Mouse (Mus musculus): Measurements from ENCODE around the gene Sema3b.

Gene Sema3b

DNA sequence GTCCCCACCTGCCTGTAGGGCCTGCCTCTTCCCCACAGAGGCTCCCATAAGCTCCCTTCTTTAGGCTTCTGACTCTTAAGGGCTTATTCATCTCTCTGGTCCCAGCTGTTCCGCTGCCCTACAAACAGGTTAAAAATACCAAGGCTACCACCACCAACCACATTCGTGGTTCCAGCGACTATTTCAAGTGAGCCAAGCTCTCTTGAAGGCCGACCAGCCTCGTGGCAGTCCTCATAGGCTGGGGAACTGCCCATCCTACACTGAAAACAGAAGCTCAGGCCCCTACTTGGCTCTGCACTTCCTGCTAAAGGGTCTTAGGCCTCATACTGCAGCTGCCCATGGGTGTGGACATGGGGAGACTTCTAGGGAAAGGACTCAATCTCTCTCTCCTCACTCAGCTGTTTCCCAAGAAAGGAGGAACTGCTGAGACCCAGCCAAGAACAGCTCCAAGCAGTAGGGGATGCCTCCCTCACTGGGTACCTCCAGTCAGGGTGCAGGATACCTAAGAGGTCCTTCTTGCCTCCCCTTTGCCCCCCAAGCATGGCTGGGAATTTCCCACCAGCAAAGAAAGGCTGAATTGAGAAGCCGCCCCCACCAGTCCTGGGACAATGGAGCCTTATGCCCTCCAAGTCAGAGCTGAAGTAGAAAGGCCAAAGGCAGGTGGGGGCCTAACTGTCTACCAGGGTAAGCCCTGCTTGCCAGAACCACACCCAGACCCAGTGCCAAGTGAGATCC lies 2.6 kb upstream of the Sema3b start:
- DNase-seq, result no peak

DNA sequence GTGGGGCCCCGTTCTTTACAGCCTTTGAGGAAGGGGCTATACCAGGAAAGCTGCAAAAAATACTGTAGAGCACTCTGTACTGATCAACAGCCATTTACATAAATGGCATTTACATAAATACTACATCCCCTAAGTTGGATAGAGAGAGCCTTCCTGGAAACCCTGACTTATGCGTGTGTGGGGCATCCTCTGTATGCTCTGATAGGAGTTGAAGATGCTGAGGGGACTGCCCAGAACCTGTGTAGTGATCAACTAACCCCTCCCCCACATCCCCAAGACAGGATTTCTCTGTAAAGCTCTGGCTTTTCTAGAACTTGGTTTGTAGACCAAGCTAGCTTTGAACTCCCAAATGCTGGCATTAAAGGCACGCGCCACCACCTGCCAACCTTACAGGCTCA lies 403 bp upstream of the Sema3b start:
- DNase-seq, result no peak

DNA sequence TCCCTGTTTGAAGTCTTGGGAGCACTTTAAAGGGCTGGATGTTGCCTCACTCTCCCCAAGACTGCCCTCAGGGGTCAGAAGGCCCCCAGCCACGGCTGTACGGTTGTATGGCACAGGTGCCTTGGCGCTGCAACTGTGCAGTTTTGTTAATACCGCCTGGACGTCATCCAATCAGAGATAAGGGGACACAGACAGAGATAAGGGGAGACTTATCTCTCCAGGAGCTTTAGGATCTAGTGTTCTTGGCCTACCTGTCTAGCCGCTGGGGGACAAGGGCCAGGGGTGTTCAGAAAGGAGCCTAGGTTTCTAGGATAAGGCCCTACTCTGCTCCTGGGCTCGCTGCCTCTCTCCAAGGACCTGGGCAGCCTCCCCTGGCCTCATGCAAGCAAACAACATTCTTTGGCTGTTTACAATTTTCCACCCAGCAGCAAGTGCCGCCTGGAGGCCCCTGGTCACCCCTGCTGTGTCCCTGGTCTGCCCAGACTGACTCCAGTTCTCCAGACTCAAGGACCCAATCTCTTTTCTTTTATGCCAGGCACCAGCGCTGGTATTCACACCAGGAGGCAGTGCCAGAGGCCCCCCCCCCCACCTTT lies 1.3 kb downstream of the Sema3b start:
- DNase-seq, result no peak

DNA sequence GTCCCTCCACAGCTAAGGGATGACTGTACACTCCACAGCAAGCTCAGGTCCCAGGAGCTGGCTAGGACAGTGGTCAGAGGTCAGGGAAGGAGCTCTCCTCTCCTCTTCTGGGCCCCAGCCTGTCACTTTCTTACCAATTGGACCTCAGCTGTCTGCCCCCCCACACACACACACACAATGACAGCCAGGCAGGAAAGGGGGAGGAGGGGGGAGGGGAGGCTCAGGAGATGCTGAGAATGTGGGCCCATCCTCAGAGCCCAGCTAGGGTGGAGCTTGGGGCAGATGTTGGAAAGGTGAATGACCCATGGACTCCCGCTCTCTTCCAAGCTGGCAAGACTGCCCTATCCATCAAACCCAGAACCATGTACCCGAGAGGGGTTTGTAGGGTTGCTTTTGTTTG lies 2.0 kb downstream of the Sema3b start:
- no peak for DNase-seq

DNA sequence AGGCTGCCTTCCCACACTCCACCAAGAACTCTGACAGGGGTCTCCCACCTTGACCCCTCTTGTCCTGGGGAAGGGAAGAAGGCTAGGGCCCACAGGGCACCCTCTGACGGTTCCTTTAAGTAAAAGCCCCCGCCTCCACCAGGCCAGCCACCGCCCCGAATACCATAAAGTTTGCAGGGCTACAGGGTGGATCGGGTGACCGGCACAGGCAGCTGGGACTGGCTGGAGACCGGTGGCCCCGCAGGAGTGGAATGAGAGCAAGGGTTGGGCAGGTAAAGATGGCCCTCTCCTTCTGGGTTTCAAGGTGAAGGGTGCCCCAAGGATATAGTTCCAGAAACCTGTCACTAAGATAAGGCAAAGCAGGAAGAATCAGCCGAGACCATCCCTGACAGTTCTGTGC lies 2.4 kb downstream of the Sema3b start:
- no peak for DNase-seq

DNA sequence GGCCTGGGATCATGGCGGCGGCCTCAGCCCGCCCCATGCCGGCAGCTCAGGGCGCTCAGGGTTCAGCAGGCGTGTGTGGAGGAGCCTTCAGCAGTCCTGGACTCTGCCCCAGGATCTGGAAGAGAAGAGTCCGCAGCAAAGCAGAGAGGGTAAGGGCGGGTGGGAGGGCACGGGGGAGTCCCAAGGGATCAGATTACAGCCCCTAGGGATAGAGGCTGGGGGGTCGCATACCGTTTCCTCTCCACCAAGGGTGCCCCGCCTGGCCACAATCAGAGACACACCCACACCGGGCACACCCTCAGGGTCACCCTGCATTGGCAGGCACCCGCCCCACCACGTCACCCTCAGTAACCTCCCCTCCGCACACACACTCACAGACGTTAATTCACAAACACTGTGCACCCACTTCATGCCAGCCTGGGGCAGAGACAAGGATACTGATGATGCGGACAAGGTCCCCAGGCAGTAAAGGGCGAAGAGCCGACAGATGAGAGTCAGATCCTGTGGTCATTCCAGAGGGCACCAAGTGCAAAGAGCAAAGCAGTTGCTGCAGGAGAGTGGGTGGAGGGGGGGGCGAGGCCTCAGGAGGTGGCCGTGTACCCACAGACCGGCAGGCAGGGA lies 3.9 kb downstream of the Sema3b start:
- DNase-seq, result no peak

DNA sequence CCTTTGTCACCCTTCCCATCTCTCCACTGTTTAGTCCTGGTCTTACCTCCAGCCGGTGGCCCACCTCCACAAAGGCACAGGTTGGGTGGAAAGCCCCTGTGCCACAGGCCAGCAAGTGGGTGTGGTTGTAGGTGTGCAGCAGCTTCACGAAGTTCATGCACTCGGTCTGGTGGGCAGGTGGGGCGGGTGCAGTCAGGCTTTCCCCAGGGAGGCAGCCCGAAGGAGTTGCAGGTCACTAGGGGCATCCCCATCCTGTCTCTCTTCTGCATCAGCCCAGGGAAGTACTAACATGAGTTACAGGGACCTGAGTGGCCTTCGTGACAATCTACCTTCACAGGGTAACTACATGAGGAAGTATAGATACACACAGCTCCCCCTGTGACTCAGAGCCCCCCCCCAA lies 5.8 kb downstream of the Sema3b start:
- no peak for DNase-seq

DNA sequence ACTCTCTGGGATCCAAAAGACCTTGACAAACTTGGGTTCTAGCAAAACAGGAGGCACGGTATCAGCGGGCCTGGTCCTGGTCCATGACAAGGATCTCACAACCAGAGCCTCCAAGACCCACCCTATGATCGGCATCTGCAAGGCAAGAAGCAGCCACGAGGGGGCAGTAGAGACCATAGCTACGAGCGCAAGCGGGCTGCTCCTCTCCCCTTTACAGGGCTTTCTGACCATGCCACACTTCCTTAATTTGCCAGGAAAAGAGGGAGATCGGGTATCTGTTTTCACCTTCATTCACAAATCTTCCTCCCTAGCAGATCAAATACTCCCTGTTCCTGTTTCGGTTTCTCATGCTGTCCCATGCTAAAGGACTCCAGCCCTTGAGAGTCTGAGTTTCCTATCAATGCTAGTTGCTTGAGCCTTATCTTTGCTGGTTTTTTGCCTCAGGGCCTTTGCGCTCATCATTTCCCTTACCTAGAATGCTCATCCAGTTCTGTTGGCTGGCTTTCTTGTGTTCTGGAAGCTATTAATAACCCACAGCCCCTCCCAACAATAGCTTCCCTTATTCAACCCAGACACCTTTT lies 6.9 kb downstream of the Sema3b start:
- peak; percentile 86 for DNase-seq

DNA sequence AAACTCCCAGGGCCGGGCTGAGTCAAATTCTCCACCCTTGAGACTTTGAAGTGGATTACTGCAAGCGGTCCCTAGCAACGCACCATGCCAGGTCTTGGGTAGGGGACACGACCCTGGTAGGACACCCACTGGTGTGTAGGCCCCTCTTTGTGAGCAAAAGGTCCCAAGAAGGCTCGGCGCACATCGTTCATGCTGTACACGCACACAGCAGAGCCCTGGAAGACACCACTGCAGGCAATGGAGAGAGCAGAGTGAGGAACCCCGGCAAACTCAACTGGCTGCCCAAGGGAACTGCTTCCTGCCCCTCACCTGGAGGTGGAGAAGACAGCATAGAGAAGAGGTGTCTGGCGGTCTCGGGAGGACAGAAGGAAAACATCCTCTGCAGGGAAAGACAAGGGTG lies 7.8 kb downstream of the Sema3b start:
- DNase-seq, result no peak

DNA sequence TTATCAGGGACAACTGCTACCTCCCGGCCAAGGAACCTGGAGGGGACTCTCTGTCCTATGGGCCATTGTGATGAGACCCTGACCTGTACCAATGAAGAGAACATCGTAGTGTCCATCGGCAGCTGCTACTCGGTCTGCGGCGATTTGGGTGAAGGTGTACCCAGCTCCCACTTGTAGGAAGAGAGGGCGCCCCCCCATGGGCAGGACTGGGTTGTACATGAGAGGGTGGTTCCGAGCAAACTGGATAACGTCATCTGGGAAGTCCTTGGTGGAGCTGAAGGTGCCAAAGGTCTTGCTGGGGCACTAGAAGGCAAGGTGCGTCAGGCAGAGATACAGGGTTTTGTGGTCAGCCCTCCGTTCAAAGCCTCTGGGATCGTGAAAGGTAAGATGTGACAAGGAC lies 8.3 kb downstream of the Sema3b start:
- no peak for DNase-seq

DNA sequence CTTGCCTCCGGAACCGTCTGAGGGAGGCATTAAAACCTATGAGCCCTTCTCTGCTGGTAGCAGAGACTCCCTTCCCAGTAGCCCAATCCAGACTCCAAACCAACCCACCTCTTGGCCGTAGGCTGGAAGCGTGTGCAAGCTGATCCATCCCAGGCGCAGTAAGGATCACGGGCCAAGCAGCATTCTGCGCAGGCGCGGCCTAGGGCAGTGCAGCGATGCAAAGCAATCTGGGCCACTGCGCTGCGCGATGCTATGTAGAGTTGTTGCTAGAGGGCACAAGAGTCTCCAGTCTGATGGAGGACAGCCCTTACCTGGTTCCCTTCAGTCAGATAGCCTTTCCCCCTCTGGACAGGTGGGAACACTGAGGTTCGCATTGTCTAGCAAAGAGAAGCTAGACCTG lies 9.2 kb downstream of the Sema3b start:
- DNase-seq, result no peak

DNA sequence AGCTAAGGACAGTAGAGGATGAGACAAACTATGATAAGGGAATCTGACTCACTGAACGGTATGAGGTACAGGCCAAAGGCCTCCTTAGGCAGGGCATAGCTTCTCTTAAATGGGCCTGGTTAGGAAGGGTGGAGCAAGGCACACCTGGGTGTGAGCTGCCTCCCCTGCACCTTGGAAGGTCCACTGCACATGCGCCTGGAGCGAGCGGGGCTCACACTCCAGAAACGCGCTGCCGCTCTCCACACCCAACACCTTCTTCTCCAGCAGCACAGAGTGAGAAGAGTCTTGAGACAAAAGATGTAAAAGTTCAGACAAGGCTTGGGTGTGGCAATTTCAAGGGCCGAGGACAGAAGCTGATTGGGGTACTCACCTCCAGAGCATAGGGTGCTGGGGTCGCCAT lies 9.6 kb downstream of the Sema3b start:
- no peak for DNase-seq

DNA sequence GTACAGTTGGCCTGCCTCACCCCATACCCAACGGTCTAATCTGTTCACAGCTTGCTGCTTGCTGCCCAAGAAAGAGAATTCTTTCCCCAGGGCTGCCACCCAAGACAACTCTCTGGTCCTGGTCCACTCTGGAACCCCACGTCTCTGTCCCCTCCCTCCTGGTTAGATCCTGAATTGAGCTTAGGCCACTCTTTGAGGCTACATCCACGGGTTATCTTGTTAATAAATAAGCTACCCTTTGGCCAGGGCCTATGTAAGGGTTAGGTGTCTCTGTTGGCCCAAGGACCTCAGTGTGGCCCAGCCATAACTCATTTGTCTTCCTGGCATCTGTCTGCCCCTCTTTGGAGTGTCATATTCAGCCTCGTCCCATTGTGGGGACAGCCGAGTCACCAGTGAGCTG lies 10.6 kb downstream of the Sema3b start:
- no peak for DNase-seq

DNA sequence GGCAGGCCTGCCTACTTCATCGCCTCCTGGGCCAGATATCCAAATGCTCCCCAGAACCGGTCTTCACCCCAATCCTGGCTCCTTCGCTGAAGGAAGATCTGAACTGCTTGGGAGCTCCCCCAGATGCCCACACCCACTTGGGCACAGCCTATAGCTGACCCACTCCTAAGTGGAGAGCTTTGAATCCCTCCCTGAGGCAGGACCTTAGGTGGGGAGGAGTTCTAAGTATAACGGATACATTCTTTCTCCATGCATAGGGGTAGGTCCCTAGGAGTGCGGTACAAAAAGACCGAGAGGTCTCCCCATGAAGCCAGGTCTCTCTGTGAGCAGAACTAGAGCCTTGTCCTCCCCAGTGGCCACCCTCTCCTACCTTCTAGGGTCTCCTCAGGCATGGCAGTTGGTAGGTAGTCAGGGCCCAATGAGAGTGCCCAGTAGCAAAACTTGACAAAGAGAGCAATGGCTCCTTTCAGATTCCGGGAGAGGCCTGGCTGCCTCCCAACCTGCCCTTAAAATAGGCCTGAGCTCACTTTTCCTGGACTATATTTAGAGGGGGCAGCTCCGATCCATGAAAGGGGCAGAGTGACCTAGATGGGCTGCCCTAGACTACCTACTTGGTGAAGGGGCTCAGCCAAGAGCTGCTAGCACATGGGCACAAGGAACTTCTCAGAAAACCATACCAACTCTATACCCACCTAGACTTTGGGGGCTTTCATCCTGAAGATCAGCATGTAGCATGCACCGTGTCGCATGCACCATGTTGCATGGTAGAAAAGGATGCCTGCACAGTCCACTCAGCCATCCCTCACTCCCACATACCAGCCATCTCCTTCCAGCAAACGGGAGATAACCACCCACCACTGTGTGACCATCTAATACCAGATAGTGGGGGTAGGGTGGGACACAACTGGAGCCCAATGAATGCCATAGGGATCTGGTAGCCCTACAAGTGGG lies 12.1 kb downstream of the Sema3b start:
- no peak for DNase-seq

DNA sequence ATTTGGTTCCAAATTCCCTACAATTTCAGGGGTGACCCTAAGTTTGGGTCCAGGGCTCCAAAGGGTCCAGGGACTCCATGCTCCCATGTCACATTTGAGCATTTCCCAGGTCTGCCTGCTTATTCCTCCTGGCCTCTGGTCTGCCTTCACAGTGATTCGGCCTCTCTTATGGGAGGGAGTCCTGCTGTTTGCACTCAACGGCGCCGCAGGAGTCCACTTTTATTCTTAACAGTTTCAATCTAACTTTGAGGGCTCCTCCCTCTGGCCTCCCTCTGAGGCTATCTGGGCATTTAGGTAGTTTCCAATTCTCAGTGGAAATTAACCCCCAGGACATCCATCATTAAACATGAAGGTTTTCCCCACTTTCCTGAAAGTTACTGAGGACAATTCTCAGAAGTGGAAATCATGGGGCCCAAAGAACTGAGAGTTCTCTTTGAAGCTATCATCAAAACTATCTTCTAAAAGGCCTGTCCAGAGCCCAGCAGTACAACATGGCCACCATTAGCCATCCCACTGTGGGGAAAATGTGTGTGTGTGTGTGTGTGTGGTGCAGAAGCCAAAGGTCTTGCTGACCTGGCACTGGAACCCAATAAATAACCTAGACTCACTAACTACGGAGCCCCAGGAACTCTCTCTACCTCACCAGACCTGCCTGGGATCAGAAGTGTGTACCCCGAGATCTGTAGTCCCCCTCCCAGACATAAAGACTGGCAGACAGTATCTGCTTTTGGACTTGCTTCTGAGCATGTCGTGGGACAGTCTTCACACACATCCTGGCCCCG lies 14.6 kb downstream of the Sema3b start:
- DNase-seq, result no peak

DNA sequence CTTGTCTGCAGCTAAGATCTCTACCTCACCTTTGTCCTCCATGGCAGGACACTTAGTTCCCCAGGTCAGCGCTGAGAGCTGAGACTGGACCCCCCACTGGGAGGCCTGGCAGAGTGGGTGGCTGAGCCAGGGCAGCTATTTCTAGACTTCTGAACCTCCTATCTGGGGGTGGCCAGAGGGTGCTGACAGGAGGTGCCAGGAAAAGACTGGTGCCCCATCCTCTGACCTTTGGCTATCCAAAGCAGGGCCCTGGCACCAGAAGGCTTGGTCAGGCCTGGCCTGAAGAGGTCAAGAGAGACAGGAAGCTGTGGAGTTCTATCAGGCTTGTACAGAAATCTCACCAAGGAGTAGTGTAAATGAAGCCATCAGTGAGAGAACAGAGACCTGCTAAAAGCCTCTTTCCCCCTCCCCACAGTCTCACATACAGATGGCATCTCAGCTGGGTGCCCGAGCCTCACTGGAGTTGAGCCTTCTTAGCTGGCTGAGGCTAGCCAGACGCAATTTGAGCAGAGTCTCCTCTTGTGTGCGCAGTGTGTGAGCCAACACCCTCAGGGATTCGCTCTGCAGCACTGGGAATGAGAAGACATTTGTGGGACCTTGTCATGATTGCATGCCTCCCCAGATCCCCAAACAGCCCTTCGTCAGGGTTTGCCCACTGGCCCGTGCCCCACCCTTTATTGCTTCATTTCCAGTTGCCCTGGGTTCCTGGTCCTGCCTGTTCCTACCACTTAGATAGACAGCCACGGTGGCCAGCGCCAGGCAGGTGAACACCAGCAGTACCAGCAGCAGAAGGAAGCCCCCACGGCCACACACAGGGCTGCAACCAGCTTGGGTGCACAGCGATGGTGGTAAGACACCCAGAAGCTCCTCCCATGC lies 15.7 kb downstream of the Sema3b start:
- no peak for DNase-seq

DNA sequence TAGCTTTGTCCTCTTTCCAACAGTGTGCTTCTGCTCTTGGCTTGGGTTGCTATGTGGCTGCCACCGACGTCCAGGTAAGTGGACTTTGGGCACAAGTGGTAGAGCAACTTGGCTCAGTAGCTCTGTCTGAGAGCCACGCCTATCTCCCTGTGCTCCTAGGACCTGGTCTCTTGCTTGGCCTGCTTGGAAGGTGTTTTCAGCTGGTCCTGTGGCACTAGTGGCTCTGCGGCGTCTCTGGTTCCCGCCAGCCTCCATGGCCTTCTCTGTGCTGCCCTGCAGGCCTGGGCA lies 18.3 kb downstream of the Sema3b start:
- DNase-seq, result no peak

DNA sequence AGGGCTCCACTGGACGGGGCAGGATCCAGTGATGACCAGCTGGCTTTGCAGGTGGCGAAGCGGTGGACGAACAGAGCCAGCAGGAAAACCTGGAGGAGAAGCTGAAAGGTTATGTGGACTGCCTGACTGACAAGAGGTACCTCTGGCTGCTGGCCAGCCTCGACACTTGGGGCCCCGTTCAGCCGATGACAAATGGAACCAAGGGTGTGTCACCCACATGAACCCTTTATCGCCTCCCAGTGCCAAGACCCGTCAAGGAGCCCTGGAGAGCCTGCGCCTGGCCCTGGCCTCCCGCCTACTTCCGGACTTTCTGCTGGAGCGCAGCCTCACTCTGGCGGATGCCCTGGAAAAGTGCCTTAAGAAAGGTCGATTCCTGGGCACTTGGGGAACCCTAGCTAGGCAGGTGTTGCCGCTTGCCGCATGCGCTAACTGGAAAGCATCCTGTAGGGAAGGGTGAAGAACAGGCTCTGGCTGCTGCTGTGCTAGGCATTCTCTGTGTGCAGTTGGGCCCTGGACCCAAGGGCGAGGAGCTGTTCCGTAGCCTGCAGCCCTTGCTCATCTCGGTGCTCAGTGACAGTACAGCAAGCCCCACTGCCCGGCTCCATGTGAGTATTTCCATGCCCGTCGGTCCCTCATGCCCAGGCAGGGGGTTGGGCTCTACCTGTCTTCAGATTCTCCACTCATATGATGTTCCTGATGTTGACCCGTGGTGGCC lies 18.8 kb downstream of the Sema3b start:
- DNase-seq, result no peak

DNA sequence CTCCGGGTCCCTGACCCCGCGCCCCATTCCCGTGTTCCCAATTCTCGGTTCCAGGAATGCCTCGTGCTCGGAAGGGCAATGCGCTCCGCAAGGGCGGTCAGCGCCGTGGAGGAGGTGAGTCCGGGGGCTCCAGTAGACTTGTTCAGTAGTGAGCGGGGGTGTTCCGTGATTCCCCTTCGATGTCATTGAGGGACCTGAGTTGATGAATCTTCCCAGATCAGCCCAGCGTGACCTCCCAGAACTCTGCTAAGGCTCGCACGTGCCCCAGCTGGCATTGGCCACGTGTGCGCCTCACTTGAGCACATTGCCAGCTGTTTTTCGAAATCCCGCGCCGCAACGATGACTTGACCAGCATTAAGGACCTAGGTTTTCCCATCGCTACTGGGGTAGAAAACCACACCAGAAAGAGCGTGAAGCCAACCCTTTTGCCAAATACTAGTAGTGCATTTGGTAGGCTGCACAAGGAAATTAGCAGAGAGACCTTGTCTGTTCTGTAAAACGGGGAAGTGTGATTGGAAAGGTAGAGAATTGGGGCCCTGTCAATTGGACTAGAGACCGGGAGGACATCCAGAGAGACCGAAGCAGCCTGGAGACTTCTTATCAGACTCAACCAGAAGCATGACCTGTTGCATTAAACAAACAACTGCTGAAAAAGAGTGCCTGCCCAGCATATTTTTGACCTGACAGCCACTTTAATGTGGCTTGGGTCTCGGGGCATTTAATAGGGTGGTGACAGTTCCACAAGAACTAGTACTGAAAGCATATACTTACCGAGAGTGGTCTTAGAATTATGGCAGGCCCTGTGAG lies 21.0 kb downstream of the Sema3b start:
- no peak for DNase-seq

Data from right cerebral cortex, postnatal 25 days (tissue).